Mouse (Mus musculus): ENCODE measurements at regions not wholly inside any gene's neighbourhood (a gene's known extent, or its start where the extent isn't known, plus 50 kb on each side); places are given as distances from the start of the nearest gene placed in this dataset.

- DNase-seq (ENCODE audit: low read depth): no peak
These were observed 200.7 kb upstream of the Prdm1 start for GRCm38 (mm10) chr10:44728963-44729362.

GRCm38 (mm10) chr10:44724575-44724974 is 196.3 kb upstream of the Prdm1 start:
- no peak for DNase-seq (ENCODE audit: low read depth)

DNA sequence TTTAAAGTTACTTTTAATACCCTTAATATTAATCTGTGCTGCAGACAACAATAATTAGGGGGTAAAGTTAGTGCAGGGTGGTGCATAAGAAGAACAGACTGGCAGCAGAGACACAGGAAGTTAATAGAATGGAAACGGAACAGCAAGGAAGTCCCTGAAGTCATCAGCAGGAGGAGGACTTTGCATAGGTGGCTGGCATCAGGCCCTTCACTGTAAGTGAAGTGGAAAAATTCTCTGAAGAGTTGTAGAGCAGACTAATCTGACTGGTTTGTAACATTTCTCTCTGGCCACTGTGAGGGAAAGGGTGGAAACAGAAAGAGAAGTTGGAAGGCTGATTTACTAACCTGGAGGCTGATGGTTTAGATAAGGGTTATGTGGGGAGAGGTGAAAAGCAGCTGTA is 195.5 kb upstream of the Prdm1 start:
- no peak for DNase-seq (ENCODE audit: low read depth)

DNA sequence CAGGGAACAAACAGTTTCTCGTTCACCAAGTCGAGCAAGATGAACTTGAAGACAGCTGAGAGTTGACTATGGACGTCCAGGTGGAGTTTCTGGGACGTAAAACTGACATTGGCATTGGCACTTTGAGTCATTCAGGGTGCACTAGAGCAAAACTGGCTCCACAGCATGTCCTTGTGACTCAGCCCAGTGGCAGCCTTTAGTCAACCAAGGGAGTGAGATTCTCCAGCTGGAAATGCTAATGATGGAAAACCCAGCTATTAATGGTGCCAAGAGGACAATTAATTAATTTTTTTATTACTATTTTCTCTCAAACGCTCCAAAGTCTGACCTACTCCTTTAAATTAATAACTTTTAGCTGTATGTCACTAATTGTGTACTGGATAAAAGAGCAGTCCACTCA is 195.0 kb upstream of the Prdm1 start:
- DNase-seq (ENCODE audit: low read depth): no peak

DNA sequence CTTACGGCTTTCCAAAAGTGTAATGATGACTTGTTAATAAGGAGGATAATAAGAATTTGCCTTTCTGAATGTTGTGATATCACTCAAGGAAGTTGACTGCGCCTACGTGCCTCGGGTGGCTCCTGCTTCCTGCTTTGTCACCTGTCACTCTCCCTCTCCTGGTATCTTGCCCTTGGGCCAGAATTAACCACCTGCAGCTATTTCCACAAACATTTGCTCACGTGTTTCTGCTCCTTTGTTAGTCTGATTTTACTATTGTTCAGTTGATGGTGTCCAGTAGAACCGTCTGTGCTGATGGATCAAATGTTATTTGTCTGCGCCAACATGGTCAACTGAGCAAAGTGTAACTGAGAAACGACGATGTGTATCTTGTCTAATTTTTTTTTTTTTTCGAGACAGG is 193.4 kb upstream of the Prdm1 start:
- DNase-seq (ENCODE audit: low read depth): no peak

- DNase-seq (ENCODE audit: low read depth): no peak
These were observed 188.3 kb upstream of the Prdm1 start for GRCm38 (mm10) chr10:44716612-44717011.

- DNase-seq (ENCODE audit: low read depth): no peak
These were observed 187.6 kb upstream of the Prdm1 start for GRCm38 (mm10) chr10:44715902-44716301.

GRCm38 (mm10) chr10:44708830-44709229 is 180.5 kb upstream of the Prdm1 start:
- no peak for DNase-seq (ENCODE audit: low read depth)

GRCm38 (mm10) chr10:44704143-44704542 is 175.8 kb upstream of the Prdm1 start:
- peak; percentile 18 for DNase-seq (ENCODE audit: low read depth)

DNA sequence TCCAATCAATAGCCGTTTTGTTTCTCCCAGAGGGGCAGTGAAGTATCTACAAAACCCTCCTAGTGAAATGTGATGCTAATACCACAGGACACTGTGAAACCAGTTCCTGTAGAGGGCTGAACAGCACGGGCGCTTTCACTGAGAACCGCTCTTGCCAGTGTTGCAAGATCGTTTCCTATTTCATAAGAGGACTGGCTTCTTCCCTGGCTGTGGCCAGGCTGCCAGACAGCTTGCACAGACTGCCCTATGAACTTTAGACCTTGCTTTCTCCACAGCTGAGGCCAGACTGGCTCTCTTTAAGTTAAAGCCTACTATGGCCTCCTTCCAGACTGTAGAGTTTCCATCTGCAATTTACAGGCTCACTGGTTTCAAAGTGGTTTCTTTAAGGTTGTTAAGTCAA is 173.8 kb upstream of the Prdm1 start:
- DNase-seq (ENCODE audit: low read depth): peak; percentile 94

DNA sequence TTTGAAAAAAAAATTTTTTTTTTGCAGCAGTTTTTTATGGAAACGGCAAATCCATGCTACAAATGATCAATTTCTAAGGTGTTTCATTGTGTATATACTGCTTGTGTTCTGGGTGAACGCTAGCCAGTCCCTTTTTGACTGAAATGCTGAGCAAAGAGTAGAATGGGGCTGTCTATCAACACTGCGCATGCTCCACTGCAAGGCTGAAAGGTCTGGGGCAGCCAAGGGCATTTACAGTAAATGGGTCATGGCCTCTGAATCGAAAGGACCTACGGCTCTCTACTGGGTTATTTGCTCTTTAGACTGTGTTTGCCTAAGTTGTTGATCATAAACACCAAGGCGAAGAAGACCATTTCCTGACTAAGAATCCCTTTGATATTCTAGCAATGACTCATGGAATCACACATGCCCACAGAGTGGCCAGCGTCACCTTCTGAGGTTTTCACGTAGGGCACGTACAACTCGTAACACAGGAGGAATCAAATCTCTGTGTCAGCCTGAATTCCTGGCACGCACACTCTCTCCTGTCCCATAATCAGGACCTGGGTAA is 171.8 kb upstream of the Prdm1 start:
- DNase-seq (ENCODE audit: low read depth): peak; percentile 31

DNA sequence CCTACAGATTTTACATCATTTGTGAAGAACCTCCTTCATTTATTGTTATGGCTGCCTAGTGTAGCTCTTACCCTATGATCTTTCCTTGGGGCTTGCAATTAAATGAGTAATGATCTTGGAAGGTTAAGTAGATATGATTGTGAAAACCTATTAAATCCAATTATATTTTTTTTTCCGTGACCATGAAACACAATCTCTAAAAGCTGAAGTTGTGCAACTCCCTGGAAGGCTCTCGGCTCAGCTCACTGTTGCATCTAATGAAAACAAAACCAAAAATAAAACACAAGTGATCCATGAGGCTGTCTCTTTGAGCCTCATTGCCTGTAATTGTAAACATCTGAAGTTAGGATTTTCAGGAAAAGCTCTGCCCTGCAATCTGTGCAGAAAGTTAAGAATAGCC is 169.7 kb upstream of the Prdm1 start:
- peak; percentile 9 for DNase-seq (ENCODE audit: low read depth)

- no peak for DNase-seq (ENCODE audit: low read depth)
These were observed 168.7 kb upstream of the Prdm1 start for GRCm38 (mm10) chr10:44696973-44697372.

DNA sequence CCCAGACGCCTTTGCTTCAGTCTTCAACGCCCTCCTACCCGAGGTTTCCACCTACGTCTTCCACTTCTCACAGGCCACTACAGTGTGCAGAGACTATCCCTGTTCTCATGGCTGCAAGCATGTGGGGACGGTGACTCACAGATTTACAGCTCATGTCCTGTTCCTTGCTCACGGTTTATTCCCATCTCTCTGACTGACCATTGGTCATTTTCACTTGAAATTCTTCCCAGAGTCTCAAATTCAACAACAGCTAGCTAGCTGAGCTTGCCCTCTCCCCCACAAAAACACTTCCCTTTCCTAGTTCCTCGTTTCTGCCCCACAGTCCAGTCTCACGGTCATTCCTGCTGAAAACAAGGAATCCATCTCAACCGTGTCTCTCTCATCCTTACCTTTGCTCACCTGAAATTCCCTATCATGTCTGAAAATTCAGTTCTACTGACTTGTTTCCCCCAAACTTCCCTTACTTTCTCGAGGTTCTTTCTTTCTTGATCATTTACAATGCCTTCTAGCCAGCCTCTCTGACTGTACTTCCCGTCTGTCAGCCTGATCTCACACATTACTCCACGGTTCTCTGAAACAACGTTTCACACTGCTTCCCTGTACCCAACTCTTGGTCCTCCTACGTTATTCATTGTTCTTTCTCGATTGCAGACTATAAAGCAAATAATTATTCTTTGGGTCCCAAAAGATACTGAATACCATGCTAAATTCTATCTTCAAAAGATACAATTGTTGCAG is 163.5 kb upstream of the Prdm1 start:
- DNase-seq (ENCODE audit: low read depth): peak; percentile 24

GRCm38 (mm10) chr10:44688555-44688954 is 160.3 kb upstream of the Prdm1 start:
- no peak for DNase-seq (ENCODE audit: low read depth)

- peak; percentile 15 for DNase-seq (ENCODE audit: low read depth)
These were observed 157.8 kb upstream of the Prdm1 start for GRCm38 (mm10) chr10:44686055-44686454.

DNA sequence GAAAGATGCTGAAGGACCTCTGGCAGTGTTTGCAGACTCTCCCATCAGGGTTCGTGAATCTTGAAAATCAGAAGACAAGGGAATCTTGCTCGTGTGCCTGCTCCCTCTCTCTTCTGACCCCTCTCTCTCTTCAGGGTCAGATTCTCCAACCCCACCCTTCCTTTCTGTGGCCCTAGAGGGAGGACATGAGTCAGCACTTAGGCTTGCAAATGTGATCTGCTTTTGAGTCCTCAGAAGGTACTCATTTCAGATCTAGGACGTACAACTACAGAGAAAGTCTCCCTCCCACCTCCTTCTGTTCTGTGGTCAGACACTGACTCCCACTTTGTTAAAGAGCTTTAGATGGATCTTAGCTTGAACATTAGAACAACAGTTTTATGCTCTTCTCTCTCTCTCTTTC is 156.9 kb upstream of the Prdm1 start:
- DNase-seq (ENCODE audit: low read depth): peak; percentile 50

DNA sequence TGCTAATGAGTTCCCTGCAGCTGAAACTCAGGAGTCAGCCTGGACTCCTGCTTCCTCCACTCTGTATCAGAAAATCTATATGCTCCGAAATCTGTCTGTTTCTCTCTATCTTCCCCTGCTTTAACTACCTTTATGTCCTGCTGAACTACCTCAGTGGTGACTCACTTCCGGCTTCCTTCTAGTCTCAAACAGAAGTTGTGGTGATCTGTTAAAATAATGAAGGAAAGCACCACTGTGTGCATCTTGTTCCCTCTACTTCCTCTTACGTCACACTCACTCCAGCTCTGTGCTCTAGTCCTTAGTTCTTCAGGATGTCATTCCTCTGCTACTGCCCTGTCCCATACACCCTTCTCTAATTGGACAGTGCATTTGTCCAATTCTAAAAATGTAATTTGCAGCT is 148.2 kb upstream of the Prdm1 start:
- peak; percentile 64 for DNase-seq (ENCODE audit: low read depth)

DNA sequence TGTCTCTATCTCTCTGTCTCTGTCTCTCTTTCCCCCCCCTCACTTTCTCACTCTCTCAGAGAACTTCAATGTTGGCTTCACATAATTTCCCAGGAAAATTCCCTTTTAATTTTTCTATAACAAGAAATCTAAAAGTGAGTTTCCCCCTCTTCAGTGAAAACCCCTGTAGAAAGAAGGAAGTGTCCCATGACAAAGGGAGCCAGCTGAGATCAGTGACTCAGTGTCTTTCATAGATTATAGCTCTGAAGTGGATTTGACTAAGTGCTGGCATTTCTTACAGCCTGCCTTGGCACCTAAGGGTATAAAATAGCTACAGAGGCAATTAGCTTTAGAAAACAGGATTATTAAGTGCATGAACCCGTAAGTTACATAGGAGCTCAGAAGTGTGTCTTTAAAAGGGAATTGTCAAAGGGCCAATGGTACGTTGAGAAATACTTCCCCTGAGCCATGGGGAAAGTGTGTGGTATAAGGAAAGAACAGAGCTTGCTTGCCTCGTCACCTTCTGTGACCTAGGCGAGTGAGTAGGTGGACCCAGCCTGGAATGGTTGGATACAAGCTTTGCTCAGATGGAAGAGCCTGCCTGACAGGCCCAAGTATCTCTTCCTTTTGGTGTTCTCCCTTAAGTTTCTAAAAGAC is 137.3 kb upstream of the Prdm1 start:
- DNase-seq (ENCODE audit: low read depth): no peak

DNA sequence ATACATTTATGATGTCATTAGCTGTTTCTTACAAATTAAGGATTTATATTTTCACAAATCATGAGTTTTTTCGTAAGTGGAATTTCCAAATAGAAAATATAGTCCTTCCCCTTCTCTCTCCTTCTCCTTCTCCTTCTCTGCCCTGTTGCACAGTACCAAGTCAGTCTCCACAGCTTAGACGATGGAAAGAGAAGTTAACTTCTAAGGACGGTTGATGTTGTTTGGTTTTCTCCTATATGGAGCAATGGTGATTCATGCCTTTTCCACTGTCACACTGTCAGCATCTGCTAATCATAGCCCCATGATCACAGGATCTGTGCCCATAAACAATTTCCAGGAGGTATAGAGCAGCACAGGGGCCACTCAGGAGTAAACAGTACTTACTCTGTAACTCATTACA is 131.2 kb upstream of the Prdm1 start:
- DNase-seq (ENCODE audit: low read depth): no peak

- DNase-seq (ENCODE audit: low read depth): no peak
These were observed 125.5 kb upstream of the Prdm1 start for GRCm38 (mm10) chr10:44653761-44654160.

GRCm38 (mm10) chr10:44647021-44647420 is 118.7 kb upstream of the Prdm1 start:
- DNase-seq (ENCODE audit: low read depth): no peak

- no peak for DNase-seq (ENCODE audit: low read depth)
These were observed 118.3 kb upstream of the Prdm1 start for GRCm38 (mm10) chr10:44646615-44647014.

DNA sequence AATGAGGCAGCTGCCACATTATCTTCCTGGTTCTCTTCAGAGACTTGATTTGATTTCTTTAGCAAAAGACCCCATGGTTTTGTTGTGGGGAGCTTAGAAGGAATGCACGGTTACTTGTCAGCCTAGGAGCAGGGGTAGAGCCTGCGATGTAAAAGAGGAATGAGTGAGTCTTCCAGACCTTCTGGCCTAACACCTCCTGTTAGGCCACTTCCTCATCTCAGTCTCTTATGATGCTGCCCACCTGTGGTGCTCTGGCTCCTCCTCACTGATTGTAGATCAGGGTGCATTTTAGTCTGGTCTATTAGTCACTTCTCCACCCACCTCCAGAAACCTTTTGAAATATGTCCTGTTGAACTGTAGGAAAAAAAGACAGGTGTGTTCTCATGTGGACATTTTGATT is 113.3 kb upstream of the Prdm1 start:
- no peak for DNase-seq (ENCODE audit: low read depth)
